Mouse (Mus musculus): ENCODE data around the gene Cd70.
"Not testable (repeated sequence)": the region's sequence is repeated elsewhere in the genome, so short reads cannot be mapped to it uniquely, and the experiment has no call there.

Gene Cd70

GRCm38 (mm10) chr17:57135635-57136034 is 13.9 kb downstream of the Cd70 start:
- ATAC-seq (ENCODE audit: insufficient number of reproducible peaks, low FRiP score, low TSS enrichment): no peak

- no peak for ATAC-seq (ENCODE audit: insufficient number of reproducible peaks, low FRiP score, low TSS enrichment)
These were observed 14.9 kb downstream of the Cd70 start for GRCm38 (mm10) chr17:57134693-57135092.

- ATAC-seq (ENCODE audit: insufficient number of reproducible peaks, low FRiP score, low TSS enrichment): not testable (repeated sequence)
These were observed 15.6 kb downstream of the Cd70 start for GRCm38 (mm10) chr17:57134021-57134420.

- ATAC-seq (ENCODE audit: insufficient number of reproducible peaks, low FRiP score, low TSS enrichment): no peak
These were observed 17.8 kb downstream of the Cd70 start for GRCm38 (mm10) chr17:57131793-57132192.

- ATAC-seq (ENCODE audit: insufficient number of reproducible peaks, low FRiP score, low TSS enrichment): no peak
These were observed 23.5 kb downstream of the Cd70 start for GRCm38 (mm10) chr17:57125853-57126622.

GRCm38 (mm10) chr17:57124792-57125191 is 24.8 kb downstream of the Cd70 start:
- ATAC-seq (ENCODE audit: insufficient number of reproducible peaks, low FRiP score, low TSS enrichment): no peak

GRCm38 (mm10) chr17:57123192-57124118 is 26.1 kb downstream of the Cd70 start:
- ATAC-seq (ENCODE audit: insufficient number of reproducible peaks, low FRiP score, low TSS enrichment): no peak

GRCm38 (mm10) chr17:57121856-57122255 is 27.7 kb downstream of the Cd70 start:
- no peak for ATAC-seq (ENCODE audit: insufficient number of reproducible peaks, low FRiP score, low TSS enrichment)

- no peak for ATAC-seq (ENCODE audit: insufficient number of reproducible peaks, low FRiP score, low TSS enrichment)
These were observed 30.8 kb downstream of the Cd70 start for GRCm38 (mm10) chr17:57118524-57119349.

- no peak for ATAC-seq (ENCODE audit: insufficient number of reproducible peaks, low FRiP score, low TSS enrichment)
These were observed 32.8 kb downstream of the Cd70 start for GRCm38 (mm10) chr17:57116801-57117200.

GRCm38 (mm10) chr17:57112768-57113474 is 36.7 kb downstream of the Cd70 start:
- no peak for ATAC-seq (ENCODE audit: insufficient number of reproducible peaks, low FRiP score, low TSS enrichment)

GRCm38 (mm10) chr17:57110005-57110404 is 39.6 kb downstream of the Cd70 start:
- no peak for ATAC-seq (ENCODE audit: insufficient number of reproducible peaks, low FRiP score, low TSS enrichment)

- ATAC-seq (ENCODE audit: insufficient number of reproducible peaks, low FRiP score, low TSS enrichment): no peak
These were observed 40.9 kb downstream of the Cd70 start for GRCm38 (mm10) chr17:57108666-57109171.

GRCm38 (mm10) chr17:57108040-57108665 is 41.4 kb downstream of the Cd70 start:
- ATAC-seq (ENCODE audit: insufficient number of reproducible peaks, low FRiP score, low TSS enrichment): no peak

- no peak for ATAC-seq (ENCODE audit: insufficient number of reproducible peaks, low FRiP score, low TSS enrichment)
These were observed 42.5 kb downstream of the Cd70 start for GRCm38 (mm10) chr17:57107064-57107463.

- ATAC-seq (ENCODE audit: insufficient number of reproducible peaks, low FRiP score, low TSS enrichment): no peak
These were observed 43.6 kb downstream of the Cd70 start for GRCm38 (mm10) chr17:57106035-57106368.

- ATAC-seq (ENCODE audit: insufficient number of reproducible peaks, low FRiP score, low TSS enrichment): peak; percentile 75
These were observed 44.2 kb downstream of the Cd70 start, which contains the start of gene Tnfsf9 for GRCm38 (mm10) chr17:57105181-57106034. Gene Tnfsf9 (plus strand): TSS chr17:57105325.

- no peak for ATAC-seq (ENCODE audit: insufficient number of reproducible peaks, low FRiP score, low TSS enrichment)
These were observed 45.1 kb downstream of the Cd70 start for GRCm38 (mm10) chr17:57104496-57104895.
